Mouse (Mus musculus): Measurements from ENCODE around the gene Fzd5. TPM values are rescaled to one million over a fixed set of nuclear protein-coding genes. Genes with fewer than 3 reads are reported as not detected.
A peak's percentile ranks its signal among the peaks of the same experiment; 100 is the strongest.

The Fzd5 gene
- polyA plus RNA-seq, 1 experiment from 2014 or later, result 2.4 TPM

GRCm38 (mm10) chr1:64705230-64705629 lies 32.3 kb downstream of the Fzd5 start:
- H3K9ac ChIP-seq, result no peak overlapping the region
- no peaks in the 10 kb centered on the region for H3K9me3 ChIP-seq
- H3K4me3 ChIP-seq, result no peak overlapping the region
- H3K4me2 ChIP-seq (replicated peaks), result no peak overlapping the region
- peaks cover 11% of the 10 kb centered on the region; the same call in 1 of the 2 replicates for H3K36me3 ChIP-seq
- no peaks in the 10 kb centered on the region for H3K4me1 ChIP-seq
- WGBS, result 47% methylated on average over 6 of the region's 6 CpGs
- no peak overlapping the region for H3K27ac ChIP-seq
- no peaks in the 10 kb centered on the region for H3K27me3 ChIP-seq
- ATAC-seq (ENCODE audit: insufficient number of reproducible peaks, insufficient read depth, low FRiP score, low TSS enrichment), result no peak

GRCm38 (mm10) chr1:64701780-64702179 lies 35.8 kb downstream of the Fzd5 start:
- 80% methylated on average over 3 of the region's 3 CpGs for WGBS
- Histone ChIP-seq H3K4me3 (no peak overlapping the region), H3K36me3 (peaks cover 8% of the 10 kb centered on the region; the same call in 1 of the 2 replicates), H3K9me3 (no peaks in the 10 kb centered on the region), H3K27me3 (no peaks in the 10 kb centered on the region), H3K4me2 (replicated peaks) (no peak overlapping the region), H3K4me1 (no peaks in the 10 kb centered on the region), H3K9ac (no peak overlapping the region), H3K27ac (no peak overlapping the region)
- no peak for ATAC-seq (ENCODE audit: insufficient number of reproducible peaks, insufficient read depth, low FRiP score, low TSS enrichment)

GRCm38 (mm10) chr1:64695156-64695555 lies 42.4 kb downstream of the Fzd5 start:
- Histone ChIP-seq H3K4me2 (replicated peaks) (no peak overlapping the region), H3K27me3 (no peaks in the 10 kb centered on the region), H3K4me3 (no peak overlapping the region), H3K27ac (no peak overlapping the region), H3K4me1 (peaks cover 12% of the 10 kb centered on the region; the same call in 1 of the 2 replicates), H3K36me3 (no peaks in the 10 kb centered on the region), H3K9me3 (no peaks in the 10 kb centered on the region), H3K9ac (no peak overlapping the region)
- WGBS, result 65% methylated on average over 3 of the region's 3 CpGs
- no peak for ATAC-seq (ENCODE audit: insufficient number of reproducible peaks, insufficient read depth, low FRiP score, low TSS enrichment)

GRCm38 (mm10) chr1:64691581-64691980 lies 46.0 kb downstream of the Fzd5 start:
- Histone ChIP-seq H3K4me1 (peaks cover 19% of the 10 kb centered on the region; the same call in 1 of the 2 replicates), H3K9ac (peak overlapping the region; percentile 77), H3K27me3 (no peaks in the 10 kb centered on the region), H3K4me3 (peak overlapping the region; percentile 61), H3K4me2 (replicated peaks) (peak overlapping the region; percentile 80), H3K27ac (peak overlapping the region; percentile 37; the same call in 1 of the 2 replicates), H3K9me3 (no peaks in the 10 kb centered on the region), H3K36me3 (no peaks in the 10 kb centered on the region)
- no peak for ATAC-seq (ENCODE audit: insufficient number of reproducible peaks, insufficient read depth, low FRiP score, low TSS enrichment)
- 2% methylated on average over 9 of the region's 9 CpGs for WGBS

GRCm38 (mm10) chr1:64691121-64691551 lies 46.4 kb downstream of the Fzd5 start:
- Histone ChIP-seq H3K4me2 (replicated peaks) (peak overlapping the region; percentile 80), H3K4me3 (peak overlapping the region; percentile 61), H3K9ac (peak overlapping the region; percentile 77), H3K9me3 (no peaks in the 10 kb centered on the region), H3K27ac (peak overlapping the region; percentile 37), H3K27me3 (no peaks in the 10 kb centered on the region), H3K36me3 (no peaks in the 10 kb centered on the region), H3K4me1 (peaks cover 19% of the 10 kb centered on the region; the same call in 1 of the 2 replicates)
- ATAC-seq (ENCODE audit: insufficient number of reproducible peaks, insufficient read depth, low FRiP score, low TSS enrichment), result no peak
- under 1% methylated on average over 39 of the region's 55 CpGs for WGBS

- Histone ChIP-seq H3K36me3 (no peaks in the 10 kb centered on the region), H3K4me1 (peaks cover 19% of the 10 kb centered on the region; the same call in 1 of the 2 replicates), H3K9ac (peak within 1 kb of the TSS; percentile 77), H3K4me3 (peak within 1 kb of the TSS; percentile 61), H3K9me3 (no peaks in the 10 kb centered on the region), H3K27ac (peak within 1 kb of the TSS; percentile 37), H3K4me2 (replicated peaks) (peak within 1 kb of the TSS; percentile 84), H3K27me3 (no peaks in the 10 kb centered on the region)
- WGBS, result under 1% methylated on average over 67 of the region's 71 CpGs
- peak; percentile 99 for ATAC-seq (ENCODE audit: insufficient number of reproducible peaks, insufficient read depth, low FRiP score, low TSS enrichment)
Measured at GRCm38 (mm10) chr1:64690213-64691013, 47.1 kb downstream of the Fzd5 start, which contains the start of gene Ccnyl1. Gene Ccnyl1 (plus strand): TSS chr1:64690455.

- H3K36me3 ChIP-seq, result no peaks in the 10 kb centered on the region
- H3K27me3 ChIP-seq, result no peaks in the 10 kb centered on the region
- peak overlapping the region; percentile 77 for H3K9ac ChIP-seq
- peak overlapping the region; percentile 84 for H3K4me2 ChIP-seq (replicated peaks)
- H3K4me3 ChIP-seq, result peak overlapping the region; percentile 61
- WGBS, result 21% methylated on average over 9 of the region's 9 CpGs
- peak overlapping the region; percentile 37; the same call in 1 of the 2 replicates for H3K27ac ChIP-seq
- H3K9me3 ChIP-seq, result no peaks in the 10 kb centered on the region
- ATAC-seq (ENCODE audit: insufficient number of reproducible peaks, insufficient read depth, low FRiP score, low TSS enrichment), result no peak
- H3K4me1 ChIP-seq, result peaks cover 19% of the 10 kb centered on the region; the same call in 1 of the 2 replicates
Measured at GRCm38 (mm10) chr1:64689561-64690212, 47.9 kb downstream of the Fzd5 start.

- no peak overlapping the region for H3K27ac ChIP-seq
- peaks cover 18% of the 10 kb centered on the region; the same call in 1 of the 2 replicates for H3K4me1 ChIP-seq
- ATAC-seq (ENCODE audit: insufficient number of reproducible peaks, insufficient read depth, low FRiP score, low TSS enrichment), result no peak
- no peak overlapping the region for H3K4me3 ChIP-seq
- H3K36me3 ChIP-seq, result no peaks in the 10 kb centered on the region
- H3K4me2 ChIP-seq (replicated peaks), result no peak overlapping the region
- 48% methylated on average over 4 of the region's 4 CpGs for WGBS
- no peaks in the 10 kb centered on the region for H3K9me3 ChIP-seq
- no peaks in the 10 kb centered on the region for H3K27me3 ChIP-seq
- H3K9ac ChIP-seq, result no peak overlapping the region
Measured at GRCm38 (mm10) chr1:64688046-64688445, 49.5 kb downstream of the Fzd5 start.

GRCm38 (mm10) chr1:64684440-64684839 lies 53.1 kb downstream of the Fzd5 start:
- Histone ChIP-seq H3K27me3 (no peaks in the 10 kb centered on the region), H3K4me1 (peaks cover under 1% of the 10 kb centered on the region; the same call in 1 of the 2 replicates), H3K4me2 (replicated peaks) (no peak overlapping the region), H3K36me3 (no peaks in the 10 kb centered on the region), H3K4me3 (no peak overlapping the region), H3K27ac (no peak overlapping the region), H3K9me3 (no peaks in the 10 kb centered on the region), H3K9ac (no peak overlapping the region)
- no peak for ATAC-seq (ENCODE audit: insufficient number of reproducible peaks, insufficient read depth, low FRiP score, low TSS enrichment)
- 89% methylated on average over 2 of the region's 2 CpGs for WGBS

GRCm38 (mm10) chr1:64683039-64683438 lies 54.5 kb downstream of the Fzd5 start:
- Histone ChIP-seq H3K27me3 (no peaks in the 10 kb centered on the region), H3K4me1 (no peaks in the 10 kb centered on the region), H3K27ac (no peak overlapping the region), H3K9ac (no peak overlapping the region), H3K9me3 (no peaks in the 10 kb centered on the region), H3K36me3 (no peaks in the 10 kb centered on the region), H3K4me2 (replicated peaks) (no peak overlapping the region), H3K4me3 (no peak overlapping the region)
- WGBS, result 91% methylated on average over 3 of the region's 3 CpGs
- no peak for ATAC-seq (ENCODE audit: insufficient number of reproducible peaks, insufficient read depth, low FRiP score, low TSS enrichment)

GRCm38 (mm10) chr1:64681499-64681898 lies 56.1 kb downstream of the Fzd5 start:
- 0 out of 2 replicates have a peak, but pooled peaks cover 4% of the 10 kb centered on the region for H3K4me1 ChIP-seq
- H3K36me3 ChIP-seq, result no peaks in the 10 kb centered on the region
- 91% methylated on average over 3 of the region's 3 CpGs for WGBS
- H3K4me3 ChIP-seq, result no peak overlapping the region
- no peak for ATAC-seq (ENCODE audit: insufficient number of reproducible peaks, insufficient read depth, low FRiP score, low TSS enrichment)
- H3K4me2 ChIP-seq (replicated peaks), result no peak overlapping the region
- no peaks in the 10 kb centered on the region for H3K27me3 ChIP-seq
- H3K9ac ChIP-seq, result no peak overlapping the region
- H3K9me3 ChIP-seq, result no peaks in the 10 kb centered on the region
- no peak overlapping the region for H3K27ac ChIP-seq
